Mouse (Mus musculus) left cerebral cortex, adult 18-20 months (tissue): ENCODE results near the gene Tmcc3. TPM values are rescaled to one million over a fixed set of nuclear protein-coding genes. Genes with fewer than 3 reads are reported as not detected.

ENCODE experiments used
- DNase-seq, 2 experiments: peaks; one replicate each; pipeline ENCODE4 v3.0.0; 2021 to 2022; ENCODE audit warnings: low spot score in 2 of 2, mixed read lengths in 1 of 2
- microRNA-seq, 2 experiments: library from miRNA; unstranded; fragments of <30 nt; microRNA quantifications; one replicate each; pipeline ENCODE4 v1.2.0; 2021
- total RNA-seq, 2 experiments: library from RNA; stranded (reverse); gene quantifications; 2 replicates each; pipeline ENCODE4 v1.2.3; 2021

Gene Tmcc3
- total RNA-seq, 2 experiments from 2014 or later, result 21.3 to 31.9 TPM

GRCm38 (mm10) chr10:94621420-94622225 is 309.9 kb downstream of the Tmcc3 start:
- DNase-seq, result no peak

GRCm38 (mm10) chr10:94622281-94622680 is 310.5 kb downstream of the Tmcc3 start:
- no peak for DNase-seq

GRCm38 (mm10) chr10:94622828-94623227 is 311.1 kb downstream of the Tmcc3 start:
- DNase-seq, result no peak

GRCm38 (mm10) chr10:94623617-94624016 is 311.9 kb downstream of the Tmcc3 start:
- peak; percentile 84 to 91 for DNase-seq

GRCm38 (mm10) chr10:94625036-94625435 is 313.3 kb downstream of the Tmcc3 start:
- DNase-seq, result no peak

GRCm38 (mm10) chr10:94625606-94626005 is 313.9 kb downstream of the Tmcc3 start:
- DNase-seq, result no peak

GRCm38 (mm10) chr10:94630771-94631280 is 319.1 kb downstream of the Tmcc3 start:
- no peak for DNase-seq

GRCm38 (mm10) chr10:94631541-94632113 is 319.9 kb downstream of the Tmcc3 start:
- no peak for DNase-seq

GRCm38 (mm10) chr10:94632245-94632644 is 320.5 kb downstream of the Tmcc3 start:
- no peak for DNase-seq

GRCm38 (mm10) chr10:94638599-94638998 is 326.9 kb downstream of the Tmcc3 start:
- no peak for DNase-seq

- DNase-seq, result no peak
Measured at GRCm38 (mm10) chr10:94639281-94639680, 327.5 kb downstream of the Tmcc3 start.

GRCm38 (mm10) chr10:94640067-94640466 is 328.3 kb downstream of the Tmcc3 start:
- DNase-seq, result no peak

Small RNA genes lying within 50 kb of the gene (microRNA-seq; reads per million reads assigned to microRNA genes)
- gene Mir7211, result 1.5 to 1.7 reads per million in 2 experiments

Other genes with a start within 250 kb of the Tmcc3 start
- 1 to 10 TPM; 9.3 to 9.5 TPM for gene Nr2c1, start 163.9 kb upstream of the Tmcc3 start, total RNA-seq
- 100 to 1,000 TPM; 249 to 266 TPM for gene Ndufa12, start 113.2 kb upstream of the Tmcc3 start, total RNA-seq
- not detected for gene Gm4792, start 13.2 kb upstream of the Tmcc3 start, total RNA-seq